Mouse (Mus musculus) thymus, adult 2 months (tissue): Measurements from ENCODE around the gene Gm42517. TPM values are rescaled to one million over a fixed set of nuclear protein-coding genes. Genes with fewer than 3 reads are reported as not detected.

Experiments
- DNase-seq: peaks from one replicate; pipeline ENCODE4 v3.0.0; 2021
- H3K27ac ChIP-seq: fragments of 200-500 bp; 2 replicates; pipeline ENCODE4 v1.5.1; 2012; ENCODE audit warnings: low read length, control low read depth; ENCODE audit not compliant: control insufficient read depth, insufficient read depth
- H3K27me3 ChIP-seq: fragments of 200-500 bp; 2 replicates; pipeline ENCODE4 v1.6.1; 2012; ENCODE audit warnings: mild to moderate bottlenecking, low read length, moderate library complexity, mixed read lengths; ENCODE audit not compliant: control insufficient read depth, insufficient read depth
- H3K36me3 ChIP-seq: fragments of 200-500 bp; 2 replicates; pipeline ENCODE4 v1.6.1; 2012; ENCODE audit warnings: mild to moderate bottlenecking, low read length, moderate library complexity; ENCODE audit not compliant: control insufficient read depth, insufficient read depth
- H3K4me1 ChIP-seq: fragments of 200-500 bp; replicated peaks from 2 replicates; pipeline ENCODE4 v1.6.1; 2012; ENCODE audit warnings: low read length; ENCODE audit not compliant: control insufficient read depth, insufficient read depth
- H3K4me3 ChIP-seq: fragments of 200-500 bp; 2 replicates; pipeline ENCODE4 v1.5.1; 2012; ENCODE audit warnings: mild to moderate bottlenecking, low read length, control low read depth, moderate library complexity; ENCODE audit not compliant: control insufficient read depth, insufficient read depth
- CTCF ChIP-seq: fragments of 200-500 bp; IDR thresholded peaks from 2 replicates; pipeline ENCODE4 v1.5.1; 2012; ENCODE audit warnings: mild to moderate bottlenecking, control low read depth, low read length, moderate library complexity, borderline replicate concordance; ENCODE audit not compliant: control insufficient read depth, poor library complexity, insufficient read depth; ENCODE audit errors: extremely low read depth
- POLR2A ChIP-seq: fragments of 200-500 bp; IDR thresholded peaks from 2 replicates; pipeline ENCODE4 v1.6.1; 2012; ENCODE audit warnings: mild to moderate bottlenecking, low read length, control low read depth, moderate library complexity; ENCODE audit not compliant: control insufficient read depth, poor library complexity, insufficient read depth; ENCODE audit errors: extremely low read depth
- WGBS: fragments of 180-500 bp; shearing (Covaris S2); methylation state at CpG from one replicate; pipeline ENCODE4 v1.1.7; 2018; 5-methylcytosine and 5-hydroxymethylcytosine counted together
- polyA plus RNA-seq: library from polyadenylated mRNA; depleted of rRNA; stranded (reverse); fragments of >200 nt; gene quantifications from 2 replicates; pipeline ENCODE4 v1.2.3, GENCODE M21; 2012; rRNA removed

Gene Gm42517
- 0.61 and 1.1 TPM in 2 replicates for polyA plus RNA-seq

DNA sequence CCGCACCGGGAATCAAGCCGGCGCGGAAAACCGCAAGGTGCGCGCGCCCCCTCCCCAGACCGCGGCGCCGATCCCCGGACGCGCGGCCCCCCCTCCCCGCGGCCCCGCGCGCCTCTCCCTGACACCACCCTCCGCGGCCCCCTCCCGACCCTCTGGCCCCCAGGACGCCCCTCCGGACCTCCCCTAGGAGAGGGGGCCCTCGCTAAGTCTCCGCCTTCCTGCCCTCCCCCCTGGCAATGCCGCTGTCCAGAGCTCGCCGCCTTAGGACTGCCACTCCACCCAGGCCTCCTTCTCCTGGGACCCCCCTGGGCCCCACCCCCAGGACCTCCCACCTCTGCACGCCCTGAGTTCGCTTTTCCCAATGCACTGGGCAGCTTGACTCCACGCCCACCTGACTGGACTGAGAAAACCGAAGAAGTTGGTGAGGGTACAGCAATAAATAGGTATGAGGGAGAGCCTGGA lies at the start of gene Gm42517:
TSS of gene Gm42517 (minus strand) at position 52 of the 462 bp plus-strand sequence.
- WGBS: 4% methylated on average over 33 of the region's 36 CpGs
- peak within 1 kb of the TSS; percentile 30 for H3K4me3 ChIP-seq
- H3K4me1 ChIP-seq: 0 out of 2 replicates have a peak, but pooled peaks cover 6% of the 10 kb centered on the region
- no peak for DNase-seq
- H3K36me3 ChIP-seq: no peaks in the 10 kb centered on the region
- no peak within 1 kb of the TSS for H3K27ac ChIP-seq
- peaks cover 25% of the 10 kb centered on the region for H3K27me3 ChIP-seq
- TF ChIP-seq POLR2A (no peak), CTCF (no peak)

DNA sequence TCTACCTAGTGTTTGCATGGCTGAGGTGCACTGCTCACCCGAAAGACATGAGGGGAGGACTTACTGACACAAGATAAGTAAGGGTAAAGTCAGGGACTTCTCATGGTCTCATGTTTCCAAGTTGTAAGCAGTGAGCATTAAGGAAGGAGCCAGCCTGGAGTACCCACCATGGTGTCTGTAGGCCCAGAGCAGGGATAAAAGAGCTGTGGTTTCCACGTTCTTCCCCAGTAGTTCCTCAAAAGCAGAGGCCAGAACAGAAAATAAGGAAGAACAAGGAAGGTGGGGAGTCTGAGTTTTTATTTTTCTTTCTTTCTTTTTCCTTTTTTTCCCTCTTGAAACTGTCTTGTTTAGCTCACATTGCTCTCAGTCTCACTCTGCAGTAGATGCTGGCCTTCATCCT lies 47.0 kb upstream of the Gm42517 start:
- Histone ChIP-seq H3K36me3 (no peaks in the 10 kb centered on the region), H3K27ac (no peak overlapping the region), H3K27me3 (no peaks in the 10 kb centered on the region), H3K4me1 (no peaks in the 10 kb centered on the region), H3K4me3 (no peak overlapping the region)
- 53% methylated on average over 2 of the region's 2 CpGs for WGBS
- no peak for DNase-seq
- TF ChIP-seq CTCF: no peak
- no peak for TF ChIP-seq POLR2A

DNA sequence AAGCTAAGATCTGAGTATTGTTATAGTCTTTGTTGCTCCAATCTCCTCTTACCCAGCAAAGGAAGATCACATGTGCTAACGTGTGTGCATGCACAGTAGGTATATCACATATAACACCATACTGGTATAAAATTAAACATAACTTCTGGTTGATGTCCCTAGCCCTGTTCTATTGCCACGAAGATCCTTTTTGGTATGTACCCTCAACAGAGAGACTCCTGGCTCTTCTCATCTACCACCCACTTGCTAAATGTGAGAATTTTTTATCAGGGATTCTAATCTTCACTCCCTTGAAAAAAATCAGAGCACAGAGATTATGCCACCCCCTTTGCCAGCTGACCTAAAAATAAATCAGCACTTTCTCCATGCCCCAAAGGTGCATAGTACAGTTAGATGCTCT lies 39.3 kb upstream of the Gm42517 start:
- H3K27me3 ChIP-seq: no peaks in the 10 kb centered on the region
- no peak overlapping the region for H3K4me3 ChIP-seq
- 0 out of 2 replicates have a peak, but pooled peaks cover 3% of the 10 kb centered on the region for H3K4me1 ChIP-seq
- H3K36me3 ChIP-seq: no peaks in the 10 kb centered on the region
- WGBS: 89% methylated on average over 2 of the region's 2 CpGs
- no peak for DNase-seq
- TF ChIP-seq CTCF: no peak
- no peak for TF ChIP-seq POLR2A
- no peak overlapping the region for H3K27ac ChIP-seq

DNA sequence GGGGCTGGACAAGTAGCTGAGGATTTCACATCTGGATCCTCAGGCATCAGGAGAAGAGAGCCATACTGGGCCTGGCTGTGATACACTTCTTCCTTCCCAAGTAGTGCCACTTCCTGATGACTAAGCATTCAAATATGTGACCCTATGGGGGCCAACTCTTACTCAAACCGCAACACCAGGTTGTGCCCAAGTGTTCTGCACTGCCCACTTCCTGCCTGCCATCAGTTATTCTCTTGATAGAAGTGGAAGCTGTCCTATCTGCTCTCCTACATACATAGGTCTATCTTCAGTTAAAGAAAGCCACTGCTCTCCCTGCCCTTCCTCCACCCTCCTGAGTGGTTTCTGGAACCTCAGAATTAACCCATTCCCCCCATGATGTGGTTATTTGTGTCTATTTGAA lies 37.7 kb upstream of the Gm42517 start:
- H3K36me3 ChIP-seq: no peaks in the 10 kb centered on the region
- DNase-seq: no peak
- H3K4me3 ChIP-seq: no peak overlapping the region
- WGBS: 4% methylated on average over 1 of the region's 1 CpGs
- H3K27me3 ChIP-seq: no peaks in the 10 kb centered on the region
- TF ChIP-seq POLR2A: no peak
- TF ChIP-seq CTCF: no peak
- 0 out of 2 replicates have a peak, but pooled peaks cover 3% of the 10 kb centered on the region for H3K4me1 ChIP-seq
- H3K27ac ChIP-seq: no peak overlapping the region

DNA sequence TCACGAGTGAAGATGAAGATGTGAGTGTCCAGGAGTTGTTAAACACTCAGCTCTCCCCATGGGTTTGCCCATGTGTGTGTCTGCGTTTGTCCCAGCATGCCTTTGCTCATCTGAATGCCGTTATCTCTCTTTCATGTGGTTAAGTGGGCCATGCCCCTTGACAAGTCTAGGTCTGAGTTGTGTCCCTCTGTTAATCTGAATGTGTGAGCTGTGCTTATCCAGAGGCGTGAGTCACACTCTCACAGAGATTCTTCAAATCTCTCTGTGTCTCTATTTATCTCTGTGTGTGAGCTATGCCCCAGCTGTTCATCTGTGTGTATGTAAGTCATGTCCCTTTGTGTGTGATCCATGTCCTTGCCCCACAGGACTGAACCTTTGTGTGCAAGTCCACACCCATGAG lies 35.7 kb upstream of the Gm42517 start:
- no peak for TF ChIP-seq CTCF
- no peak for TF ChIP-seq POLR2A
- no peak overlapping the region for H3K4me3 ChIP-seq
- H3K27ac ChIP-seq: no peak overlapping the region
- H3K4me1 ChIP-seq: 0 out of 2 replicates have a peak, but pooled peaks cover 3% of the 10 kb centered on the region
- no peak for DNase-seq
- H3K27me3 ChIP-seq: no peaks in the 10 kb centered on the region; the same call in 1 of the 2 replicates
- 62% methylated on average over 4 of the region's 4 CpGs for WGBS
- no peaks in the 10 kb centered on the region for H3K36me3 ChIP-seq

DNA sequence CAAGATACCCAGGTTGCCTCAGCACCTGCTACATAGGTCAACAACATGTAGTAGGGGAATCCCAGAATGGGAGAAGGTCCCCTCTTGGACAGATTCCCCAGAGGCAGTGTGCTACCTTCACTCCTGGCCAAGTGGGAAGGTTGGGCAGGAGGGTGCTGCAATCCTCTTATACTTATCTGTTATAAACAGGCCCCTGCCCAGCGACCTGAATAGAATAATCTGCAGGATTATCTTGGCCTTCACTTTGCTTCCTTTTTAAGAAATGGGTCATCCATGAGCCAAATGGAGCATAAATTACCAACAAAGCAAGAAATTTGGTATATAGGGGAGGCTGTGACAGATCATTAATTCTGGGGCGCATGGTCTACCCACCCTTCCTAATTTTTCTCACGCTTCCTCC lies 22.0 kb upstream of the Gm42517 start:
- 86% methylated on average over 3 of the region's 3 CpGs for WGBS
- Histone ChIP-seq H3K36me3 (no peaks in the 10 kb centered on the region), H3K27me3 (no peaks in the 10 kb centered on the region), H3K27ac (no peak overlapping the region), H3K4me3 (no peak overlapping the region), H3K4me1 (no peaks in the 10 kb centered on the region)
- TF ChIP-seq POLR2A: no peak
- TF ChIP-seq CTCF: no peak
- DNase-seq: no peak

DNA sequence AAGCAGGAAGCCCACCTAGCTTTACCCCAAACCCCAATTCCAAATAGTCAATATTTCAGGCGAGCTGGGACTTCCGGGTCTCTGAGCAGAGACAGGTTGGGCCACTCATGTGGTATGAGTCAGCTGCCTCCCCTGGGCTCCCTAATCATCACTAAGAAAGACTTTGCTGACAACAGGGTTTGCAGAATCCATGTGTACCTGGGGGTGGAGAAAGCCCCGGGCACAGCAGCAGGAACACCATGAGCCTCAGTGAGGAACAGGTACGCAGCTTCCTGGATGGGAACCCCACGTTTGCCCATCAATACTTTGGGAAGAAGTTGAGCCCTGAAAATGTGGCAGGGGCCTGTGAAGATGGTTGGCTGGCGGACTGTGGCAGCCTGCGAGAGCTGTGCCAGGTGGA lies 20.5 kb upstream of the Gm42517 start, which contains the start of gene Pde6b:
TSS of gene Pde6b (plus strand) at position 191 of the 400 bp plus-strand sequence.
- WGBS: 91% methylated on average over 7 of the region's 7 CpGs
- H3K4me1 ChIP-seq: no peaks in the 10 kb centered on the region
- DNase-seq: no peak
- H3K27ac ChIP-seq: no peak within 1 kb of the TSS
- H3K27me3 ChIP-seq: no peaks in the 10 kb centered on the region
- no peaks in the 10 kb centered on the region for H3K36me3 ChIP-seq
- no peak within 1 kb of the TSS for H3K4me3 ChIP-seq
- TF ChIP-seq CTCF (no peak), POLR2A (no peak)
